Mouse (Mus musculus): ENCODE data around the gene Hltf. TPM values are rescaled to one million over a fixed set of nuclear protein-coding genes. Genes with fewer than 3 reads are reported as not detected.
"Not testable (repeated sequence)": the region's sequence is repeated elsewhere in the genome, so short reads cannot be mapped to it uniquely, and the experiment has no call there.

The Hltf gene
- polyA plus RNA-seq, 1 experiment, result 3.9 TPM

DNA sequence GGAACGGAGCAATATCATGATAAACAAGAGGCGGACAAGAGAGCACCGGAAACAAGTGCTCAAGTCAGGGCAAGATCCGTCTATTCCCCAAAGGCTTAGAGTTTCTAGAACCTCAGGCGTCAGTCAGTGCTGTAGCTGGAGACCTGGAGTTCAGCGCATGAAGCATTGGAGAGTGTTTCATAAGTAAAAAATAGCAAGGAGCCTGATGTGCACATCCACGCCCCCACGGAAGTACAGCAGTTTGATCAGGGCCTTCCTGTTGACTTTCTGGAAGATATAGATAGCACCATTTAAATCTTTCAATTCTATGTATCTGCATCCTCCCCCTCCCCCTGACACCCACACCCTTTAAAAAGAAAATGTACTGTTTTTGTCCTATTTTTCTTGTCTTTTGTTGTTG is 46.7 kb downstream of the Hltf start:
- WGBS, result 63% methylated on average over 8 of the region's 8 CpGs
- no peaks in the 10 kb centered on the region for H3K4me1 ChIP-seq (ENCODE audit: control insufficient read depth, insufficient read depth, insufficient read length)
- H3K27me3 ChIP-seq (ENCODE audit: control insufficient read depth, insufficient read depth, low read length), result no peaks in the 10 kb centered on the region
- DNase-seq (ENCODE audit: low read depth in 1 of 2, low spot score in 2 of 2), result no peak
- peak overlapping the region; percentile 48 for H3K27ac ChIP-seq (ENCODE audit: insufficient read depth, low read length)
- H3K36me3 ChIP-seq (ENCODE audit: control insufficient read depth, insufficient read depth, low read length), result peaks cover 11% of the 10 kb centered on the region
- TF ChIP-seq POLR2A (IDR thresholded peaks at IDR 0.05; ENCODE audit: low read depth, low read length) (no peak), CTCF (IDR thresholded peaks at IDR 0.05; ENCODE audit: extremely low read depth, insufficient read depth, insufficient read length, insufficient replicate concordance) (no peak)
- H3K4me3 ChIP-seq (ENCODE audit: extremely low read depth, insufficient read depth, insufficient read length), result no peak overlapping the region; the same call in 1 of the 2 replicates

GRCm38 (mm10) chr3:20104776-20105175 is 47.2 kb downstream of the Hltf start:
- WGBS, result 28% methylated on average over 2 of the region's 2 CpGs
- Histone ChIP-seq H3K27ac (ENCODE audit: insufficient read depth, low read length) (no peak overlapping the region), H3K4me3 (ENCODE audit: extremely low read depth, insufficient read depth, insufficient read length) (no peak overlapping the region), H3K4me1 (ENCODE audit: control insufficient read depth, insufficient read depth, insufficient read length) (no peaks in the 10 kb centered on the region), H3K27me3 (ENCODE audit: control insufficient read depth, insufficient read depth, low read length) (no peaks in the 10 kb centered on the region), H3K36me3 (ENCODE audit: control insufficient read depth, insufficient read depth, low read length) (peaks cover 14% of the 10 kb centered on the region)
- DNase-seq (ENCODE audit: low read depth in 1 of 2, low spot score in 2 of 2), result peak; percentile 28 to 49
- TF ChIP-seq POLR2A (IDR thresholded peaks at IDR 0.05; ENCODE audit: low read depth, low read length) (no peak), CTCF (IDR thresholded peaks at IDR 0.05; ENCODE audit: extremely low read depth, insufficient read depth, insufficient read length, insufficient replicate concordance) (no peak)

DNA sequence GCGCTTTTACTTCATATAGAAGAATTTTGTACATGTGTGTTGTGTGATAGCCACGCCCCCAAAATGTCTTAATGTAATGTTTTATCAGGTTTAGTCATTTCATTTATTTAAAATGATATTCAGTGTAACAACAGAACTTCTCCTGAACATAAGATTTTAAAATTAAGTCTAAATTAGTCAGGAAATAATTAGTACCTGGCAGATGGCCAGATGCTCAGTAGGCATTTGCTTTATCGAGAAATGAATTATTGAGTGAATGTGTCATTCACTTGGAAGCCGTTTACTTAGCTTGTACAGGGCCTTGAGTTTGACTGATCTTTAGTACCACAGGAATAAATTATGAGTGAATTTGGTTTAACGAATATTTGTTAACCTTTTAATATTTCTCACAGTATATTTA is 51.3 kb downstream of the Hltf start:
- TF ChIP-seq POLR2A (IDR thresholded peaks at IDR 0.05; ENCODE audit: low read depth, low read length), result no peak
- TF ChIP-seq CTCF (IDR thresholded peaks at IDR 0.05; ENCODE audit: extremely low read depth, insufficient read depth, insufficient read length, insufficient replicate concordance), result no peak
- WGBS, result 95% methylated on average over 5 of the region's 5 CpGs
- H3K27me3 ChIP-seq (ENCODE audit: control insufficient read depth, insufficient read depth, low read length), result no peaks in the 10 kb centered on the region

GRCm38 (mm10) chr3:20111913-20112312 is 54.3 kb downstream of the Hltf start:
- Histone ChIP-seq H3K27ac (ENCODE audit: insufficient read depth, low read length) (no peak overlapping the region), H3K36me3 (ENCODE audit: control insufficient read depth, insufficient read depth, low read length) (peaks cover 34% of the 10 kb centered on the region), H3K27me3 (ENCODE audit: control insufficient read depth, insufficient read depth, low read length) (no peaks in the 10 kb centered on the region), H3K4me1 (ENCODE audit: control insufficient read depth, insufficient read depth, insufficient read length) (no peaks in the 10 kb centered on the region), H3K4me3 (ENCODE audit: extremely low read depth, insufficient read depth, insufficient read length) (no peak overlapping the region)
- no peak for DNase-seq (ENCODE audit: low read depth in 1 of 2, low spot score in 2 of 2)
- WGBS, result 94% methylated on average over 2 of the region's 2 CpGs
- TF ChIP-seq POLR2A (IDR thresholded peaks at IDR 0.05; ENCODE audit: low read depth, low read length) (no peak), CTCF (IDR thresholded peaks at IDR 0.05; ENCODE audit: extremely low read depth, insufficient read depth, insufficient read length, insufficient replicate concordance) (no peak)

More for the DNA sequence above, 51.3 kb downstream of the Hltf start:
- no peak overlapping the region for H3K27ac ChIP-seq (ENCODE audit: insufficient read depth, low read length)
- H3K36me3 ChIP-seq (ENCODE audit: control insufficient read depth, insufficient read depth, low read length), result peaks cover 33% of the 10 kb centered on the region
- H3K4me3 ChIP-seq (ENCODE audit: extremely low read depth, insufficient read depth, insufficient read length), result no peak overlapping the region
- no peak for DNase-seq (ENCODE audit: low read depth in 1 of 2, low spot score in 2 of 2)
- H3K4me1 ChIP-seq (ENCODE audit: control insufficient read depth, insufficient read depth, insufficient read length), result no peaks in the 10 kb centered on the region

DNA sequence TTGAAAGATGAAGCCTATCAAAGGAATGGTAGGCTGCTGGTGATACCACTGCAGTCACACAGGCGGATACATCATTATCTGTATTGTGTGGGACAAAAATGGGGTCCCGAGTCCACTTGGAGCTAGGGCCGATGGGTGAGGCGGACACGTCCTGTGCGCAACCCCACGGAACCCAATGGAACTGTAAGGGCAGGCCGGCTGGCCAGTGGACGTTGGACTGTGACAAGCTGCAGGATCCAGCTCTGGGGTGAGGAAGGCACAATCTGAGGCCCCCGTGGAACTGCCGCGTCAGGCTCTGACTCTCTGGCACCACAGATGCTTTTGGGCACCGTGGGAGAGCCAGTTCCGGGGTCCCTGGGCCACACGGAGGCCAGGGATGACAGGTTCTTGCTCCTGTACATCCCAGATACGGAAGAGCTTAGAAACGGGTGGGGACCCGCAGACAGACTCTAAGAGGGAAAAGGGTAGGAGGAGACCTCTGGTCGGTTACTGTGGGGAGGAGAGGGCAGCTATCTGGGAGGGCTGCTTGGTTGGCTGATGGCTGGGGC is 61.5 kb downstream of the Hltf start:
- Histone ChIP-seq H3K36me3 (ENCODE audit: control insufficient read depth, insufficient read depth, low read length) (peaks cover 18% of the 10 kb centered on the region), H3K27ac (ENCODE audit: insufficient read depth, low read length) (no peak overlapping the region), H3K4me1 (ENCODE audit: control insufficient read depth, insufficient read depth, insufficient read length) (no peaks in the 10 kb centered on the region), H3K4me3 (ENCODE audit: extremely low read depth, insufficient read depth, insufficient read length) (no peak overlapping the region), H3K27me3 (ENCODE audit: control insufficient read depth, insufficient read depth, low read length) (no peaks in the 10 kb centered on the region)
- 93% methylated on average over 19 of the region's 19 CpGs for WGBS
- TF ChIP-seq POLR2A (IDR thresholded peaks at IDR 0.05; ENCODE audit: low read depth, low read length) (no peak), CTCF (IDR thresholded peaks at IDR 0.05; ENCODE audit: extremely low read depth, insufficient read depth, insufficient read length, insufficient replicate concordance) (no peak)
- DNase-seq (ENCODE audit: low read depth in 1 of 2, low spot score in 2 of 2), result no peak

- H3K36me3 ChIP-seq (ENCODE audit: control insufficient read depth, insufficient read depth, low read length), result peaks cover 18% of the 10 kb centered on the region
- H3K4me3 ChIP-seq (ENCODE audit: extremely low read depth, insufficient read depth, insufficient read length), result no peak overlapping the region
- H3K27ac ChIP-seq (ENCODE audit: insufficient read depth, low read length), result no peak overlapping the region
- no peak for DNase-seq (ENCODE audit: low read depth in 1 of 2, low spot score in 2 of 2)
- no peaks in the 10 kb centered on the region for H3K4me1 ChIP-seq (ENCODE audit: control insufficient read depth, insufficient read depth, insufficient read length)
- no peak for TF ChIP-seq POLR2A (IDR thresholded peaks at IDR 0.05; ENCODE audit: low read depth, low read length)
- TF ChIP-seq CTCF (IDR thresholded peaks at IDR 0.05; ENCODE audit: extremely low read depth, insufficient read depth, insufficient read length, insufficient replicate concordance), result no peak
- no peaks in the 10 kb centered on the region for H3K27me3 ChIP-seq (ENCODE audit: control insufficient read depth, insufficient read depth, low read length)
- 93% methylated on average over 4 of the region's 4 CpGs for WGBS
These were observed 62.2 kb downstream of the Hltf start for GRCm38 (mm10) chr3:20119686-20120244.

DNA sequence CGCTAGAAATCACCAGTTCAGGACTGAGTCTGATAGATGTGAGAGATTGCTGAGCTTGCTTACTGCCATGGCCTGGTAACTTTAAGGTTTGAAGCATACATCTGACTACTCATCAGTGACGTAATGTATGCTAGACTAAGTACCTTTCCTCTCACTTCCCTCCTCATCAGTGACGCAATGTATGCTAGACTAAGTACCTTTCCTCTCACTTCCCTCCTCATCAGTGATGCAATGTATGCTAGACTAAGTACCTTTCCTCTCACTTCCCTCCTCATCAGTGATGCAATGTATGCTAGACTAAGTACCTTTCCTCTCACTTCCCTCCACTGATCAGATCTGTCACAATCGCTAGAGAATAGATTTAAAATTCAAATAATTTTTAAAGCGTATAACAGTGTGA is 64.0 kb downstream of the Hltf start:
- H3K27me3 ChIP-seq (ENCODE audit: control insufficient read depth, insufficient read depth, low read length); H3K27ac ChIP-seq (ENCODE audit: insufficient read depth, low read length); H3K4me1 ChIP-seq (ENCODE audit: control insufficient read depth, insufficient read depth, insufficient read length); H3K4me3 ChIP-seq (ENCODE audit: extremely low read depth, insufficient read depth, insufficient read length); DNase-seq (ENCODE audit: low read depth in 1 of 2, low spot score in 2 of 2): not testable (repeated sequence)
- 64% methylated on average over 5 of the region's 5 CpGs for WGBS
- peaks cover 18% of the 10 kb centered on the region for H3K36me3 ChIP-seq (ENCODE audit: control insufficient read depth, insufficient read depth, low read length)
